Mouse (Mus musculus) layer of hippocampus, postnatal 36 days (tissue): ENCODE data around the gene Mpv17l. TPM values are rescaled to one million over a fixed set of nuclear protein-coding genes. Genes with fewer than 3 reads are reported as not detected.
"Not testable (repeated sequence)": the region's sequence is repeated elsewhere in the genome, so short reads cannot be mapped to it uniquely, and the experiment has no call there.

Source experiments
- DNase-seq, 2 experiments: peaks; one replicate each; pipeline ENCODE4 v3.0.0; 2022
- total RNA-seq, 2 experiments: library from RNA; stranded (reverse); gene quantifications; 2 replicates each; pipeline ENCODE4 v1.2.3; 2021

The Mpv17l gene
- 10 to 100 TPM; 74.0 to 82.2 TPM for total RNA-seq

- peak; percentile 98 to 99 for DNase-seq
Measured at GRCm38 (mm10) chr16:13902888-13903483, at the start of gene Mpv17l, which contains the start of gene Pdxdc1. Gene Mpv17l (plus strand): TSS chr16:13903161. Gene Pdxdc1 (minus strand): TSS chr16:13903131.

GRCm38 (mm10) chr16:13853886-13854285 is 49.1 kb upstream of the Mpv17l start:
- DNase-seq = no peak

GRCm38 (mm10) chr16:13866076-13866475 is 36.9 kb upstream of the Mpv17l start:
- no peak for DNase-seq

GRCm38 (mm10) chr16:13866616-13867015 is 36.3 kb upstream of the Mpv17l start:
- no peak for DNase-seq

GRCm38 (mm10) chr16:13867406-13867805 is 35.6 kb upstream of the Mpv17l start:
- DNase-seq = peak; percentile 23 to 28

GRCm38 (mm10) chr16:13867910-13868514 is 34.9 kb upstream of the Mpv17l start:
- DNase-seq = peak; percentile 4 to 5

GRCm38 (mm10) chr16:13875483-13875882 is 27.5 kb upstream of the Mpv17l start:
- DNase-seq = no peak

GRCm38 (mm10) chr16:13883094-13883774 is 19.7 kb upstream of the Mpv17l start:
- DNase-seq = no peak

GRCm38 (mm10) chr16:13890449-13890848 is 12.5 kb upstream of the Mpv17l start:
- DNase-seq = no peak

GRCm38 (mm10) chr16:13892850-13893249 is 10.1 kb upstream of the Mpv17l start:
- no peak for DNase-seq

- DNase-seq = no peak
Measured at GRCm38 (mm10) chr16:13894097-13894496, 8.9 kb upstream of the Mpv17l start.

- DNase-seq = no peak
Measured at GRCm38 (mm10) chr16:13895740-13896139, 7.2 kb upstream of the Mpv17l start.

- no peak for DNase-seq
Measured at GRCm38 (mm10) chr16:13896357-13896756, 6.6 kb upstream of the Mpv17l start.

GRCm38 (mm10) chr16:13898981-13899380 is 4.0 kb upstream of the Mpv17l start:
- DNase-seq = peak in 1 of 2 experiments; percentile 22

- DNase-seq = peak in 1 of 2 experiments; percentile 4
Measured at GRCm38 (mm10) chr16:13902397-13902831, 547 bp upstream of the Mpv17l start.

- DNase-seq = no peak
Measured at GRCm38 (mm10) chr16:13903488-13903887, 527 bp downstream of the Mpv17l start.

GRCm38 (mm10) chr16:13907297-13907696 is 4.3 kb downstream of the Mpv17l start:
- DNase-seq = no peak

- no peak for DNase-seq
Measured at GRCm38 (mm10) chr16:13920093-13920492, 17.1 kb downstream of the Mpv17l start.

GRCm38 (mm10) chr16:13921063-13921462 is 18.1 kb downstream of the Mpv17l start:
- no peak for DNase-seq

- no peak for DNase-seq
Measured at GRCm38 (mm10) chr16:13921781-13922180, 18.8 kb downstream of the Mpv17l start.

- DNase-seq = not testable (repeated sequence)
Measured at GRCm38 (mm10) chr16:13922499-13922898, 19.5 kb downstream of the Mpv17l start.

GRCm38 (mm10) chr16:13922966-13923365 is 20.0 kb downstream of the Mpv17l start:
- not testable (repeated sequence) for DNase-seq

GRCm38 (mm10) chr16:13927456-13928075 is 24.6 kb downstream of the Mpv17l start:
- no peak for DNase-seq
